Mouse (Mus musculus): Measurements from ENCODE around the gene Stx19. TPM values are rescaled to one million over a fixed set of nuclear protein-coding genes. Genes with fewer than 3 reads are reported as not detected.

Stx19 gene
- polyA plus RNA-seq, 1 experiment from 2014 or later = 2.4 TPM

GRCm38 (mm10) chr16:62798808-62799207 is 15.7 kb upstream of the Stx19 start:
- H3K9me3 ChIP-seq (ENCODE audit: low read depth, low read length) = no peaks in the 10 kb centered on the region
- ATAC-seq (ENCODE audit: insufficient read depth) (no peak), DNase-seq (no peak)
- H3K27ac ChIP-seq (ENCODE audit: low read depth) = no peak overlapping the region
- no peaks in the 10 kb centered on the region for H3K27me3 ChIP-seq (ENCODE audit: insufficient read depth, low read length)
- no peaks in the 10 kb centered on the region for H3K4me1 ChIP-seq (ENCODE audit: insufficient read depth)
- H3K36me3 ChIP-seq (ENCODE audit: insufficient read depth) = peaks cover 19% of the 10 kb centered on the region; the same call in 1 of the 2 replicates
- WGBS = 90% methylated on average over 3 of the region's 3 CpGs
- H3K4me2 ChIP-seq = no peak overlapping the region
- no peak for TF ChIP-seq CTCF (IDR thresholded peaks at IDR 0.05; ENCODE audit: low read depth)
- H3K9ac ChIP-seq = no peak overlapping the region
- H3K4me3 ChIP-seq (ENCODE audit: low read depth, low read length) = no peak overlapping the region

GRCm38 (mm10) chr16:62799426-62799825 is 15.1 kb upstream of the Stx19 start:
- ATAC-seq (ENCODE audit: insufficient read depth) = peak; percentile 52
- Histone ChIP-seq H3K4me2 (no peak overlapping the region), H3K27ac (ENCODE audit: low read depth) (no peak overlapping the region), H3K9ac (no peak overlapping the region), H3K4me1 (ENCODE audit: insufficient read depth) (no peaks in the 10 kb centered on the region), H3K27me3 (ENCODE audit: insufficient read depth, low read length) (no peaks in the 10 kb centered on the region), H3K9me3 (ENCODE audit: low read depth, low read length) (no peaks in the 10 kb centered on the region), H3K4me3 (ENCODE audit: low read depth, low read length) (no peak overlapping the region), H3K36me3 (ENCODE audit: insufficient read depth) (peaks cover 19% of the 10 kb centered on the region; the same call in 1 of the 2 replicates)
- no peak for DNase-seq
- 74% methylated on average over 4 of the region's 4 CpGs for WGBS
- no peak for TF ChIP-seq CTCF (IDR thresholded peaks at IDR 0.05; ENCODE audit: low read depth)

GRCm38 (mm10) chr16:62799839-62800238 is 14.6 kb upstream of the Stx19 start:
- H3K27me3 ChIP-seq (ENCODE audit: insufficient read depth, low read length) = no peaks in the 10 kb centered on the region
- H3K9me3 ChIP-seq (ENCODE audit: low read depth, low read length) = no peaks in the 10 kb centered on the region
- no peak for TF ChIP-seq CTCF (IDR thresholded peaks at IDR 0.05; ENCODE audit: low read depth)
- no peaks in the 10 kb centered on the region for H3K4me1 ChIP-seq (ENCODE audit: insufficient read depth)
- no peak overlapping the region for H3K9ac ChIP-seq
- peaks cover 19% of the 10 kb centered on the region; the same call in 1 of the 2 replicates for H3K36me3 ChIP-seq (ENCODE audit: insufficient read depth)
- WGBS = 75% methylated on average over 3 of the region's 3 CpGs
- ATAC-seq (ENCODE audit: insufficient read depth) = no peak
- no peak overlapping the region for H3K27ac ChIP-seq (ENCODE audit: low read depth)
- no peak overlapping the region for H3K4me2 ChIP-seq
- no peak overlapping the region for H3K4me3 ChIP-seq (ENCODE audit: low read depth, low read length)
- DNase-seq = no peak

GRCm38 (mm10) chr16:62804621-62805020 is 9.9 kb upstream of the Stx19 start:
- Histone ChIP-seq H3K27ac (ENCODE audit: low read depth) (no peak overlapping the region), H3K27me3 (ENCODE audit: insufficient read depth, low read length) (no peaks in the 10 kb centered on the region), H3K9me3 (ENCODE audit: low read depth, low read length) (no peaks in the 10 kb centered on the region), H3K4me3 (ENCODE audit: low read depth, low read length) (no peak overlapping the region), H3K36me3 (ENCODE audit: insufficient read depth) (peaks cover 24% of the 10 kb centered on the region; the same call in 1 of the 2 replicates), H3K4me1 (ENCODE audit: insufficient read depth) (no peaks in the 10 kb centered on the region), H3K4me2 (no peak overlapping the region), H3K9ac (no peak overlapping the region)
- no peak for ATAC-seq (ENCODE audit: insufficient read depth)
- DNase-seq = no peak
- WGBS = over 99% methylated on average over 3 of the region's 3 CpGs
- no peak for TF ChIP-seq CTCF (IDR thresholded peaks at IDR 0.05; ENCODE audit: low read depth)

GRCm38 (mm10) chr16:62807249-62807979 is 7.1 kb upstream of the Stx19 start:
- TF ChIP-seq CTCF (IDR thresholded peaks at IDR 0.05; ENCODE audit: low read depth) = no peak
- WGBS = 54% methylated on average over 8 of the region's 8 CpGs
- ATAC-seq (ENCODE audit: insufficient read depth) = peak; percentile 75; the same call in 1 of the 2 replicates
- H3K4me2 ChIP-seq = no peak overlapping the region
- H3K9me3 ChIP-seq (ENCODE audit: low read depth, low read length) = no peaks in the 10 kb centered on the region
- 0 out of 2 replicates have a peak, but pooled peaks cover 11% of the 10 kb centered on the region for H3K36me3 ChIP-seq (ENCODE audit: insufficient read depth)
- no peaks in the 10 kb centered on the region for H3K4me1 ChIP-seq (ENCODE audit: insufficient read depth)
- peak; percentile 37 for DNase-seq
- no peak overlapping the region for H3K9ac ChIP-seq
- H3K4me3 ChIP-seq (ENCODE audit: low read depth, low read length) = no peak overlapping the region
- H3K27me3 ChIP-seq (ENCODE audit: insufficient read depth, low read length) = no peaks in the 10 kb centered on the region
- peak overlapping the region; percentile 10; the same call in 1 of the 2 replicates for H3K27ac ChIP-seq (ENCODE audit: low read depth)

- ATAC-seq (ENCODE audit: insufficient read depth) = no peak
- Histone ChIP-seq H3K27ac (ENCODE audit: low read depth) (no peak overlapping the region), H3K27me3 (ENCODE audit: insufficient read depth, low read length) (no peaks in the 10 kb centered on the region), H3K4me2 (no peak overlapping the region), H3K4me1 (ENCODE audit: insufficient read depth) (peaks cover 4% of the 10 kb centered on the region; the same call in 1 of the 2 replicates), H3K4me3 (ENCODE audit: low read depth, low read length) (no peak overlapping the region), H3K9ac (no peak overlapping the region), H3K9me3 (ENCODE audit: low read depth, low read length) (no peaks in the 10 kb centered on the region), H3K36me3 (ENCODE audit: insufficient read depth) (0 out of 2 replicates have a peak, but pooled peaks cover 6% of the 10 kb centered on the region)
- WGBS = 72% methylated on average over 4 of the region's 4 CpGs
- no peak for TF ChIP-seq CTCF (IDR thresholded peaks at IDR 0.05; ENCODE audit: low read depth)
- no peak for DNase-seq
Observed at GRCm38 (mm10) chr16:62810855-62811254, 3.6 kb upstream of the Stx19 start.

GRCm38 (mm10) chr16:62813790-62814189 is 686 bp upstream of the Stx19 start:
- Histone ChIP-seq H3K27ac (ENCODE audit: low read depth) (peak overlapping the region; percentile 79), H3K4me1 (ENCODE audit: insufficient read depth) (peaks cover 4% of the 10 kb centered on the region; the same call in 1 of the 2 replicates), H3K4me2 (no peak overlapping the region), H3K27me3 (ENCODE audit: insufficient read depth, low read length) (no peaks in the 10 kb centered on the region), H3K36me3 (ENCODE audit: insufficient read depth) (no peaks in the 10 kb centered on the region), H3K4me3 (ENCODE audit: low read depth, low read length) (no peak overlapping the region), H3K9ac (no peak overlapping the region), H3K9me3 (ENCODE audit: low read depth, low read length) (no peaks in the 10 kb centered on the region)
- no peak for TF ChIP-seq CTCF (IDR thresholded peaks at IDR 0.05; ENCODE audit: low read depth)
- WGBS = 70% methylated on average over 5 of the region's 5 CpGs
- DNase-seq = no peak
- no peak for ATAC-seq (ENCODE audit: insufficient read depth)

Measured in lung, embryonic 14.5 days (tissue).